Mouse (Mus musculus) CD4-positive, CD25-positive, alpha-beta regulatory T cell, adult 4 months (primary cell): ENCODE data around the gene Iqcf5. TPM values are rescaled to one million over a fixed set of nuclear protein-coding genes. Genes with fewer than 3 reads are reported as not detected.

Experiments used
- ATAC-seq: one replicate; pipeline ENCODE4 v1.8.0; 2017
- polyA plus RNA-seq, 2 experiments: library from polyadenylated mRNA; unstranded; fragments of 100-300 nt; shearing (Covaris generic); gene quantifications; one replicate each; pipeline ENCODE4 v1.2.1; 2017

Iqcf5 gene
- not detected for polyA plus RNA-seq

GRCm38 (mm10) chr9:106514273-106514672 lies at the start of gene Iqcf5:
TSS of gene Iqcf5 (plus strand) at chr9:106514573.
- ATAC-seq = no peak

- ATAC-seq = peak; percentile 24
These were observed 49.4 kb upstream of the Iqcf5 start for GRCm38 (mm10) chr9:106464751-106465541.

DNA sequence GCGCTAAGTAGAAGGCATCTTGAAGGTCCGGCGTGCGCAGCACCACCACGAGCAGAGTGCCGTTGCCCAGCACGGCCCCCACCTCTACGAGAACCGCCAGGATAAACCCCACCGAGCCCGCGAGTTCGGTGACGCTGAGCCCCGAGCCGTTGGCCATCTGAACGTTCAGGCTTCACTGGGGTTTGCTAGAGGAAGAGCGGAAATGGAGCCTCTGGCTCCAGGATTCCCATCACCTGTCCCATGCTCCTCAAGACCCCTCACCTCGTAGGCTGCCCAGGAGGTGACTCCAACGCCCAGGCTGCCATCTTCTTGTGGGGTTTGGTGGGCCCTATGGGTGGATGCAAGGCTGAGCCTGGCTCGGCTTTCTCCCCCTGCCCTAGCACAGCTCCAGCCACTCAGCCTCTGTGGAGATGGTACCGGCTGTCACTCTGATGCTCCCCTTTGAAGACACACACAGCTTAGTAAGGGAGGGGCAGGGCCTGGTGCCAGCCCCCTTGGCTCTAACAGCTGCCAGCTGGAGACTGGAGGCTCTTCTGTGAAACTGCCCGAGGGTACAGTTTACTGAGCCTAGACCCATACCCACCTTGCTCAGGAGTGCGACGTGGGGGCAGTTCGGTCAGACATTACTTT lies 48.7 kb upstream of the Iqcf5 start, which contains the start of gene Gpr62:
TSS of gene Gpr62 (minus strand) at position 368 of the 630 bp plus-strand sequence.
- no peak for ATAC-seq

GRCm38 (mm10) chr9:106466721-106467120 lies 47.7 kb upstream of the Iqcf5 start:
- no peak for ATAC-seq

GRCm38 (mm10) chr9:106467746-106468145 lies 46.6 kb upstream of the Iqcf5 start:
- no peak for ATAC-seq

- ATAC-seq = peak; percentile 72
These were observed 45.1 kb upstream of the Iqcf5 start for GRCm38 (mm10) chr9:106469317-106469716.

GRCm38 (mm10) chr9:106469776-106470175 lies 44.6 kb upstream of the Iqcf5 start:
- no peak for ATAC-seq

DNA sequence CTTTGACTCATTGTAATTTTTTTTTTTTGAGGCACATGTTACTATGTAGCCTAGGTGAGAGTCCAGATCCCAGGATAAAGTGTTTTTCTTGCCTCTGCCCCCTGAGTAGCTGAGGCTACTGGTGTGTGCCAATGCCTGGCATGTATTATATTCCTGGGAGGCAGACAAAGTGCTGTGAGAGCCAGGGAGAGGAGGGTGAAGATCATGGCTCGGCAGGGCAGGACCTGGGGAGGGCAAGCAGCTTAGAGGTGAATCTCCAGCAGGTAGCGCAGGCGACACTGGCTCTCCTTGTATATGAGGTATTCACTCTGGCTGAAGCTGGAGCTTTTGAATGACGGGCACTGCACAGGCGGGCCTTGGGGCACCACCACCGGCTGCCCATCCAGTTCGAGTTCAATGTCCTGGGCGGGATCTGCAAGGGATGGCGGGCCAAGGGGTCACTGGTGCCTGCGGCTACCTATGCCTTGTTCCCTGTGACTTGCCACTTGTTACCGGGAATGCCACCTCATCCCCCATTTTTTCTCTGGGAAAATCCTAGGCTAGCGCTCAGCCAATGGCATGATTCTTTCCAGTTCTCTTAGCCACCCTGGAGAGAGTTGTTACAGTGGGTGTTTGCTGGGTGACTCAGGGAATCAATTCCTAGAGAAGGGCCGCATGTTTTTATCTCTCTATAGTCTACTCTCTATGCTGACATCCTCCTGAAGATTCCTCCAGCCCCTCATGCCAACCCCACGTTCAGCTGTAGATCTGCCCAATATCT lies 43.2 kb upstream of the Iqcf5 start:
- no peak for ATAC-seq

- ATAC-seq = no peak
These were observed 42.5 kb upstream of the Iqcf5 start for GRCm38 (mm10) chr9:106471892-106472291.

- ATAC-seq = no peak
These were observed 42.1 kb upstream of the Iqcf5 start for GRCm38 (mm10) chr9:106472321-106472720.

DNA sequence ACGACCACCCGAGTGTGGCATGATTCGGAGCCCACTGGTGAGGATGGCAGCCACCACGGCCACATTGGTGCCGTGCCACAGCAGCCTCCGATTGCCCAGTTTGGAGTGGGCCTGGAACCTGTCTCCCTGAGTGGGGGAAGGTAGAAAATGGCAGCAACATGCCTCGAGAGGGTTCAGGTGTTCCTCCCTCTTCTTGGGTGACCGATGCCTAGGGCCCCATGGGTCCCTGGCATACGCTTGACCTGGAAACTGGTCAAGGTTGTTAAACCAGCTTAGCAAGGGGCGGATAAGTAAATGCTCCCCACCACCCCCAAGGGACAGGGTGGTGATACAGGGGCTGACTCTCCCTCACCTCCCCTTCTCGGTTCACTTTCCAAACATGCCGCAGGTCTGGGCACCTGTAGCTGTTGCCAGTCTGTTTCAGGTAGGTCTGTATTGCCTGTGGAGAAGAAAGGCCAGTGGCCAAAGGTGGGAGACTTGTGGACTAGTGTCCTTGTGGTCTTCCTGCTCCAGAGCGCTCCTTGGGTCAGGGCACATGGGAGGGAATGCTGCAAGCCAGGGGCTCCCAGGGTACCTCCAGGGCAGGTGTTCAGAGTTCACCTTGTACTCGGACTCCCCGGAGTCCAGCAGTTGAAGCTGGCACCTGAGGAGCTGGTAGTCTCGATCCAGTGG lies 41.2 kb upstream of the Iqcf5 start:
- ATAC-seq = no peak

DNA sequence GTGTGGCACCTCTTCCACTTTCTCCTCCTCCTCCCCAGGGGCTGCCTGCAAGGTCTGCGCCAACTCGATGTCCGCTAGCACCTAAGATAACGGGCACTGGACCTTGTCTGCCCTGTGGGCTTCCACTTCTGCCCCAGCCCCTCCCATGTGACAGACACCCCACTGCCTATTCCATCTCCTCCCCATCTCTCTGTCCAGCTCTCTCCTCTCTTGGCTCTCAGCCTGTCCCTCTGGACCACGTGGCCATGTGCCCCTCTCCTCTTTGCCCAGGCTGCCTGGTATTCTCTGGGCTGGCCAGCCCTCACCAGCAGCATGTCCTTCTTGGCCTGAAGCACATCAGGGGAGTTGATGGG lies 40.6 kb upstream of the Iqcf5 start:
- ATAC-seq = no peak

- no peak for ATAC-seq
These were observed 39.9 kb upstream of the Iqcf5 start for GRCm38 (mm10) chr9:106474456-106474855.

- no peak for ATAC-seq
These were observed 39.3 kb upstream of the Iqcf5 start for GRCm38 (mm10) chr9:106475046-106475445.

DNA sequence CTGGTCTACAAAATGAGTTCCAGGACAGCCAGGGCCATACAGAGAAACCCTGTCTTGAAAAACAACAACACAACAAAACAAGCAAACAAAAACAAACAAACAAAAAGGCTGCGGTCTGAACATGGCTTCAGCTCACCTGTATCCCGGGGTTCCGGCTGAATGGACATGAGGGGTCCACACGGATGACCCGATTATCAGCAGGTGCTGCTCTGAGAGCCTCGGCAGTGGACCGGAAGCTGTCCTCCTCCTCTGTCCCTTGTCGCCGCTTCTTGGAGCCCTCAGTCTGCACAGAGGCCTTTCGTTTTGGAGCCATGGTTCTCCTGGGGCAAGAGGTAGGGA lies 38.7 kb upstream of the Iqcf5 start, which contains the start of gene Rrp9:
TSS of gene Rrp9 (plus strand) at position 301 of the 339 bp plus-strand sequence.
- no peak for ATAC-seq

- ATAC-seq = peak; percentile 40
These were observed 38.1 kb upstream of the Iqcf5 start for GRCm38 (mm10) chr9:106476002-106476923.

DNA sequence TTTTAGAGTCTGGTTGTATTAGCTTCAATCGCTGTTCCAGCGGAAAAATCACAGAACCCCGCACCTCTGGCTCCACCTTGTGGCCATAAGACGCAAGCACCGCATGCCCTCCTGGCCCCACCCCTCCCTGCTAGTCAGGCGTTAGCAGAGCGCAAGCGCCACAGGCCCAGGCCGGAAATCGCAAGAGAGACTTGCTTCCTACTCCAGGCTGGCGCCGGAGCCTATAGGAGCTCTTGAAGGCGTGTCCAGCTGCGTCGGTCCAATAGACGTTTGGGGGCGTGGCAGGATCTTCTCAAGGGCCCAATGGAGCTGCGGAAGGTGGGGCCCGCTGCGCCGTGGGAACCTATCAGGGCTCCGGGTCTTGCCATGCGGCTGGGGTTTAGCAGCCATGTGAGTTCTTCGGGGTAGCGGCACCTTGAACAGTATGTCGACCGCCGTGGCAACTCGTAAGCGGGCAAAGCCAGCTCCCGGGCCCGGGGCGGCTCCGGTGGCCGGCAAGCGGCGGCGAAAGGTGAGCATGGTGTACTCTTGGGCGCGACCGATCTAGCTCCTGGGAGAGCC lies 37.4 kb upstream of the Iqcf5 start, which contains the start of gene Parp3:
TSS of gene Parp3 (minus strand) at position 26 of the 561 bp plus-strand sequence.
- peak; percentile 96 for ATAC-seq

- no peak for ATAC-seq
These were observed 36.7 kb upstream of the Iqcf5 start for GRCm38 (mm10) chr9:106477649-106478048.

DNA sequence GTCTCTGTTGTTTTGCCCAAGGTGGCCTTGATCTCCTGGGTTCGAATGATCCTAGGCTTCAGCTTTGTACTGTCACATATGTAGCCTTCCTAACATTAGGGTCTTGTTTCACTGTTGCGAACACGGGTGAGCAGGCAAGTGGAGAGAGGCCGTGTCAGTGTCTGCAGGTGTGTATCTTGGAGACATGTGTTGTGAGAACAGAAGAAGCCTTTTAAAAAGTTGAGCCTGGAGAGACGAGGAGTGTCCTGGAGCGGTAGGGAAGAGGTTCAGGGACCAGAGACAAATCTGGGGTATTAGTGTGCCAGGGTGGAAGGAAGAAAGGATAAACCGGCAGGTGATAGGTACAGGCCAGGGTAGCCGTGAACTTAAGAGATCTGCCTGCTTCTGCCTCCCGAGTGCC lies 36.3 kb upstream of the Iqcf5 start:
- ATAC-seq = no peak

DNA sequence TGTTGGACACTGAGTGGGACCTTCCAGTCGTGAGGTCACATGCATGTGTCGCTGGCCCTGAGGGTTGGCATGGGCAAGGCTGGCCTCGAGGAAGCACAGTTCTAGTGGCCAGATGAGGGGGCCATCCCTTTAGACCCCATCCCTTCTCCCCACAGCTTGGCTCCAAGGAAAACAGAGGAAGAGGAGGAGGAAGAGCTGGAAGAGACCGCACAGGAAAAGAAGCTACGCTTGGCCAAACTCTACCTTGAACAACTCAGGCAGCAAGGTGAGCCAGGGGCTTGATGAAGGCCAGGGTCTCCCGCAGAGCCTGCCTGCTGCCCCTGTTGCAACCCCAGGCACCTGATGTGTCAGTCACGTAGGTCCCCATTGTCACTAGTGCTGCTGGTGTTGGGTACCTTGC lies 33.8 kb upstream of the Iqcf5 start:
- no peak for ATAC-seq

- ATAC-seq = no peak
These were observed 33.3 kb upstream of the Iqcf5 start for GRCm38 (mm10) chr9:106481075-106481474.
